Mouse (Mus musculus) heart, embryonic 16.5 days (tissue): ENCODE results near the gene Gucd1. TPM values are rescaled to one million over a fixed set of nuclear protein-coding genes. Genes with fewer than 3 reads are reported as not detected.

Experiments
- ATAC-seq: fragments of 200-750 bp; cut with Nextera tagmentation; replicated peaks from 2 replicates; pipeline ENCODE4 v1.8.0; 2017; ENCODE audit warnings: moderate number of reproducible peaks; ENCODE audit not compliant: insufficient read depth, low FRiP score; ENCODE audit errors: extremely low read depth
- H3K27ac ChIP-seq: fragments of 300-500 bp; sonication (generic); 2 replicates; pipeline ENCODE4 v1.5.1; 2014; ENCODE audit warnings: mild to moderate bottlenecking, low read length, control low read depth, moderate library complexity
- H3K27me3 ChIP-seq: fragments of 300-500 bp; sonication (generic); 2 replicates; pipeline ENCODE4 v1.6.1; 2014; ENCODE audit warnings: low read length, mixed read lengths; ENCODE audit not compliant: control insufficient read depth, insufficient read depth
- H3K36me3 ChIP-seq: fragments of 300-500 bp; sonication (generic); 2 replicates; pipeline ENCODE4 v1.6.1; 2014; ENCODE audit not compliant: control insufficient read depth, insufficient read depth
- H3K4me1 ChIP-seq: fragments of 300-500 bp; sonication (generic); 2 replicates; pipeline ENCODE4 v1.6.1; 2014; ENCODE audit warnings: low read length, mixed read lengths; ENCODE audit not compliant: control insufficient read depth, insufficient read depth
- H3K4me2 ChIP-seq: fragments of 300-500 bp; sonication (generic); 2 replicates; pipeline ENCODE4 v1.6.1; 2014; ENCODE audit warnings: low read depth, mild to moderate bottlenecking, control low read depth, low read length
- H3K4me3 ChIP-seq: fragments of 300-500 bp; sonication (generic); 2 replicates; pipeline ENCODE4 v1.5.1; 2014; ENCODE audit warnings: mild to moderate bottlenecking, control low read depth, low read length
- H3K9ac ChIP-seq: fragments of 300-500 bp; sonication (generic); 2 replicates; pipeline ENCODE4 v1.6.1; 2014; ENCODE audit warnings: low read length, control low read depth
- H3K9me3 ChIP-seq: fragments of 300-500 bp; sonication (generic); replicated peaks from 2 replicates; pipeline ENCODE4 v1.6.1; 2016; ENCODE audit warnings: low read length; ENCODE audit not compliant: control insufficient read depth
- WGBS: fragments of 180-500 bp; shearing (Covaris S2); extraction: QIAGEN DNeasy Blood & Tissue Kit; methylation state at CpG from one replicate; pipeline ENCODE4 v1.1.7; 2014; 5-methylcytosine and 5-hydroxymethylcytosine counted together
- polyA plus RNA-seq: library from polyadenylated mRNA; unstranded; fragments of >200 nt; fragmentation: Nextera tagmentation; extraction: Ambion mirVana; gene quantifications from 2 replicates; pipeline ENCODE4 v1.2.1, GENCODE M21; 2015

The Gucd1 gene
- polyA plus RNA-seq, 1 experiment from 2014 or later = 26.9 TPM

GRCm38 (mm10) chr10:75559676-75560548, 42.1 kb upstream of the Gucd1 start, which contains the start of gene Lrrc75b:
TSS of gene Lrrc75b (minus strand) at chr10:75560330.
- Histone ChIP-seq H3K4me2 (peak within 1 kb of the TSS; percentile 87), H3K9ac (peak within 1 kb of the TSS; percentile 72), H3K4me1 (peaks cover 21% of the 10 kb centered on the region), H3K36me3 (no peaks in the 10 kb centered on the region), H3K27ac (no peak within 1 kb of the TSS), H3K9me3 (no peaks in the 10 kb centered on the region), H3K4me3 (peak within 1 kb of the TSS; percentile 58), H3K27me3 (peaks cover 41% of the 10 kb centered on the region)
- WGBS = under 1% methylated on average over 75 of the region's 75 CpGs
- peak; percentile 68 for ATAC-seq

GRCm38 (mm10) chr10:75559041-75559675, 41.4 kb upstream of the Gucd1 start:
- H3K36me3 ChIP-seq = no peaks in the 10 kb centered on the region
- 9% methylated on average over 14 of the region's 14 CpGs for WGBS
- no peaks in the 10 kb centered on the region for H3K9me3 ChIP-seq
- no peak overlapping the region for H3K27ac ChIP-seq
- H3K4me2 ChIP-seq = peak overlapping the region; percentile 87
- peak overlapping the region; percentile 58 for H3K4me3 ChIP-seq
- peak overlapping the region; percentile 72 for H3K9ac ChIP-seq
- peaks cover 21% of the 10 kb centered on the region for H3K4me1 ChIP-seq
- ATAC-seq = no peak
- peaks cover 39% of the 10 kb centered on the region for H3K27me3 ChIP-seq

GRCm38 (mm10) chr10:75558515-75558914, 40.7 kb upstream of the Gucd1 start:
- no peak overlapping the region for H3K27ac ChIP-seq
- ATAC-seq = no peak
- H3K4me1 ChIP-seq = peaks cover 21% of the 10 kb centered on the region
- 31% methylated on average over 3 of the region's 3 CpGs for WGBS
- H3K9ac ChIP-seq = no peak overlapping the region
- no peaks in the 10 kb centered on the region for H3K36me3 ChIP-seq
- H3K4me3 ChIP-seq = no peak overlapping the region
- H3K4me2 ChIP-seq = 0 out of 2 replicates have a peak overlapping the region, but pooled peaks have one; percentile 5
- no peaks in the 10 kb centered on the region for H3K9me3 ChIP-seq
- H3K27me3 ChIP-seq = peaks cover 37% of the 10 kb centered on the region

- peak; percentile 39; the same call in 1 of the 2 replicates for ATAC-seq
- H3K4me3 ChIP-seq = no peak overlapping the region
- no peaks in the 10 kb centered on the region for H3K36me3 ChIP-seq
- peaks cover 21% of the 10 kb centered on the region for H3K4me1 ChIP-seq
- H3K9ac ChIP-seq = peak overlapping the region; percentile 44; the same call in 1 of the 2 replicates
- H3K4me2 ChIP-seq = 0 out of 2 replicates have a peak overlapping the region, but pooled peaks have one; percentile 3
- WGBS = 38% methylated on average over 9 of the region's 9 CpGs
- peak overlapping the region; percentile 28 for H3K27ac ChIP-seq
- H3K9me3 ChIP-seq = no peaks in the 10 kb centered on the region
- H3K27me3 ChIP-seq = peaks cover 23% of the 10 kb centered on the region
These were observed 38.3 kb upstream of the Gucd1 start for GRCm38 (mm10) chr10:75556026-75556425.

- 67% methylated on average over 6 of the region's 6 CpGs for WGBS
- H3K27me3 ChIP-seq = peaks cover 19% of the 10 kb centered on the region
These were observed 37.8 kb upstream of the Gucd1 start for GRCm38 (mm10) chr10:75555557-75555956.

GRCm38 (mm10) chr10:75554090-75554489, 36.3 kb upstream of the Gucd1 start:
- peaks cover 11% of the 10 kb centered on the region for H3K4me1 ChIP-seq
- WGBS = 90% methylated on average over 8 of the region's 8 CpGs
- no peak for ATAC-seq

More at GRCm38 (mm10) chr10:75555557-75555956, 37.8 kb upstream of the Gucd1 start:
- H3K4me3 ChIP-seq = no peak overlapping the region
- H3K36me3 ChIP-seq = no peaks in the 10 kb centered on the region
- H3K4me2 ChIP-seq = no peak overlapping the region
- no peak overlapping the region for H3K27ac ChIP-seq
- H3K9ac ChIP-seq = no peak overlapping the region
- ATAC-seq = no peak
- peaks cover 21% of the 10 kb centered on the region for H3K4me1 ChIP-seq
- H3K9me3 ChIP-seq = no peaks in the 10 kb centered on the region

GRCm38 (mm10) chr10:75552701-75553450, 35.1 kb upstream of the Gucd1 start:
- WGBS = 73% methylated on average over 13 of the region's 13 CpGs
- no peaks in the 10 kb centered on the region for H3K9me3 ChIP-seq
- H3K4me1 ChIP-seq = peaks cover 18% of the 10 kb centered on the region
- no peak overlapping the region for H3K4me3 ChIP-seq
- H3K4me2 ChIP-seq = no peak overlapping the region
- no peak for ATAC-seq
- H3K27me3 ChIP-seq = 0 out of 2 replicates have a peak, but pooled peaks cover 4% of the 10 kb centered on the region
- no peaks in the 10 kb centered on the region for H3K36me3 ChIP-seq
- no peak overlapping the region for H3K27ac ChIP-seq
- no peak overlapping the region for H3K9ac ChIP-seq

More at GRCm38 (mm10) chr10:75554090-75554489, 36.3 kb upstream of the Gucd1 start:
- H3K36me3 ChIP-seq = no peaks in the 10 kb centered on the region
- H3K27ac ChIP-seq = no peak overlapping the region
- no peaks in the 10 kb centered on the region for H3K9me3 ChIP-seq
- H3K4me2 ChIP-seq = no peak overlapping the region
- H3K27me3 ChIP-seq = peaks cover 12% of the 10 kb centered on the region
- no peak overlapping the region for H3K4me3 ChIP-seq
- H3K9ac ChIP-seq = no peak overlapping the region

GRCm38 (mm10) chr10:75552106-75552505, 34.3 kb upstream of the Gucd1 start:
- no peaks in the 10 kb centered on the region for H3K36me3 ChIP-seq
- H3K9ac ChIP-seq = no peak overlapping the region
- 0 out of 2 replicates have a peak, but pooled peaks cover under 1% of the 10 kb centered on the region for H3K27me3 ChIP-seq
- H3K27ac ChIP-seq = no peak overlapping the region
- H3K4me1 ChIP-seq = peaks cover 19% of the 10 kb centered on the region
- 42% methylated on average over 2 of the region's 2 CpGs for WGBS
- H3K4me2 ChIP-seq = no peak overlapping the region
- no peak overlapping the region for H3K4me3 ChIP-seq
- ATAC-seq = no peak
- H3K9me3 ChIP-seq = no peaks in the 10 kb centered on the region
